Mouse (Mus musculus): ENCODE data around the gene Pan2.

DNA sequence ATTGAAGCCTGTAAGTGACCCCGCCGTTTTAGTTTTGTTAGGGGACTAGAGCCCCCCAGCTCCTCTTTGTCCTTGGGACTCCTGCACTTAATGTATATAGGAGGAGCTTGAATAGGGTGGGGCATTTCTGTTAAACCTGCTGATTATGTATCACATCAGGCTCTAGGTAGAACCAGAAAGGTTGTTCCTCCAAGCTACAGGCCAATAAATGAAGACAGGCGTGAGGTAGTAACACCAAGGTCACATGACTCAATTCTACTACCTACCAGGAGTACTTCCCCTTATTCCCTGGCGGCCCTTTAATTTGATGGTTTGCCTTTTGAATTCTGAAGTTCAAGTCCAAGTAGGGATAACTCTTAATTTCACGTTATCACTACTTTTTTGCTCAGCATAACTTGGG lies 35.3 kb downstream of the Pan2 start:
- TF ChIP-seq POLR2A (IDR thresholded peaks at IDR 0.05; ENCODE audit: low read depth, low read length) (no peak), USF1 (IDR thresholded peaks at IDR 0.05; ENCODE audit: low read depth, low read length) (peak; percentile 81), MXI1 (IDR thresholded peaks at IDR 0.05; ENCODE audit: low read depth, low read length) (no peak), CTCF (conservative IDR thresholded peaks at IDR 0.05 in 1 of 2, IDR thresholded peaks at IDR 0.05 in 1 of 2; ENCODE audit: low read depth in 2 of 2, low read length in 2 of 2) (no peak), HCFC1 (IDR thresholded peaks at IDR 0.05; ENCODE audit: low read depth, low read length) (no peak), RCOR1 (conservative IDR thresholded peaks at IDR 0.05; ENCODE audit: low read depth, low read length) (no peak), MAX (IDR thresholded peaks at IDR 0.05; ENCODE audit: low read length) (peak; percentile 22; the same call in 1 of the 2 replicates), NRF1 (IDR thresholded peaks at IDR 0.05; ENCODE audit: low read depth, low read length) (no peak), MAFK (IDR thresholded peaks at IDR 0.05; ENCODE audit: insufficient replicate concordance, low read length) (no peak), TCF12 (IDR thresholded peaks at IDR 0.05; ENCODE audit: low read depth, low read length) (no peak), E2F4 (IDR thresholded peaks at IDR 0.05; ENCODE audit: insufficient replicate concordance, low read depth, low read length) (no peak), IRF4 (IDR thresholded peaks at IDR 0.05; ENCODE audit: low read depth, low read length) (no peak), ELF1 (IDR thresholded peaks at IDR 0.05; ENCODE audit: low read depth, low read length) (no peak)

All from CH12.LX (cell line).